Mouse (Mus musculus) cerebellum, adult 11 months (tissue): Measurements from ENCODE around the gene Gpr156.
A peak's percentile ranks its signal among the peaks of the same experiment; 100 is the strongest.

ENCODE experiments used
- DNase-seq: peaks from one replicate; pipeline ENCODE4 v3.0.0; 2022

The Gpr156 gene

GRCm38 (mm10) chr16:37919000-37919399 lies 2.7 kb downstream of the Gpr156 start:
- DNase-seq, result no peak

GRCm38 (mm10) chr16:37920842-37921409 lies 4.6 kb downstream of the Gpr156 start:
- no peak for DNase-seq

GRCm38 (mm10) chr16:37926087-37926486 lies 9.8 kb downstream of the Gpr156 start:
- no peak for DNase-seq

GRCm38 (mm10) chr16:37927117-37927516 lies 10.8 kb downstream of the Gpr156 start:
- DNase-seq, result no peak

- no peak for DNase-seq
These were observed 12.7 kb downstream of the Gpr156 start for GRCm38 (mm10) chr16:37929006-37929405.

GRCm38 (mm10) chr16:37929626-37930025 lies 13.3 kb downstream of the Gpr156 start:
- DNase-seq, result no peak

GRCm38 (mm10) chr16:37934932-37935331 lies 18.6 kb downstream of the Gpr156 start:
- DNase-seq, result no peak

- no peak for DNase-seq
These were observed 21.0 kb downstream of the Gpr156 start for GRCm38 (mm10) chr16:37937276-37937675.

GRCm38 (mm10) chr16:37938125-37939081 lies 22.1 kb downstream of the Gpr156 start:
- DNase-seq, result peak; percentile 41

GRCm38 (mm10) chr16:37939082-37939863 lies 23.0 kb downstream of the Gpr156 start:
- DNase-seq, result no peak

GRCm38 (mm10) chr16:37940291-37940690 lies 24.0 kb downstream of the Gpr156 start:
- DNase-seq, result no peak

GRCm38 (mm10) chr16:37943701-37944100 lies 27.4 kb downstream of the Gpr156 start:
- DNase-seq, result no peak

GRCm38 (mm10) chr16:37945031-37945796 lies 28.9 kb downstream of the Gpr156 start:
- DNase-seq, result no peak

- DNase-seq, result peak; percentile 26
These were observed 30.9 kb downstream of the Gpr156 start for GRCm38 (mm10) chr16:37947160-37947559.

- no peak for DNase-seq
These were observed 32.1 kb downstream of the Gpr156 start for GRCm38 (mm10) chr16:37948365-37948764.

GRCm38 (mm10) chr16:37951171-37951570 lies 34.9 kb downstream of the Gpr156 start:
- no peak for DNase-seq

GRCm38 (mm10) chr16:37953186-37953585 lies 36.9 kb downstream of the Gpr156 start:
- DNase-seq, result no peak

GRCm38 (mm10) chr16:37953991-37954942 lies 38.0 kb downstream of the Gpr156 start:
- DNase-seq, result no peak

- DNase-seq, result no peak
These were observed 39.1 kb downstream of the Gpr156 start for GRCm38 (mm10) chr16:37955336-37955917.

GRCm38 (mm10) chr16:37956076-37956676 lies 39.9 kb downstream of the Gpr156 start:
- no peak for DNase-seq

- DNase-seq, result no peak
These were observed 40.5 kb downstream of the Gpr156 start for GRCm38 (mm10) chr16:37956751-37957150.
